8 mouse cellular contexts compared by ENCODE assay signal in the genomic region with DNA sequence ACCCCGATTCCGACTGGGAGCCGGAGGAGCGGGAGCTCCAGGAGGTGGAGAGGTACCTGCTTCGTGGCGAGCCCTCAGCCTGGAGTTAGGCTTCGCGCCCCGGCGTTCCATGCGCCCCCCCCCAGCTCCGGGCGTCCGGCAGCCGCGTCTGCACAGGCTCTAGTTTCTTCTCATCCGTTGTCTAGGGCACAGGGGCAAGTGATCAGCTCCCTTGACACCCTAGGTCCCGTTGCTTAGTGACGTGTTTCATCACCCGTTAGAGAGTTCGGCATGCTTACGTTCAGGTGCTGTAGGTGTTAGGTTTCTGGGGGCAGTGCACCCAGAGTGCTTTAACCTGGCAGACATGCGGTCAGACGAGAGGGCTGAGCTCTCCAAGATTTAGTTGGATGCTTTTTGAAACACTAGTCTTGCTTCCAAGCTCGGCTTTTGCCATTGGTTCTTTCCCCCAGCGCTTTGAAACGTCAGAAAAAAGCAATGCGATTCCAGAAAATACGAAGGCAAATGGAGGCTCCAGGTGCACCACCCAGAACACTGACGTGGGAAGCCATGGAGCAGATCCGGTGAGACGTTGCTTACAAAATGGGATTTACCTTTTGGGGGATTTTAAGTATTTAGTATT. TPM values are rescaled to one million over a fixed set of nuclear protein-coding genes. Genes with fewer than 3 reads are reported as not detected.
DNase-seq lines count a peak whose midpoint lies in the region; ATAC-seq and TF ChIP-seq lines count a peak whose summit lies in the region.

No protein-coding gene starts in this region.

- TF ChIP-seq EP300 in CH12.LX (IDR thresholded peaks at IDR 0.05; ENCODE audit: low read length), result no peak

- peak overlapping the region; percentile 94 for H3K4me2 ChIP-seq in heart, embryonic 13.5 days
- peak overlapping the region; percentile 78; the same call in 1 of the 2 replicates for H3K4me2 ChIP-seq in CH12.LX (ENCODE audit: insufficient read depth, low read depth, poor library complexity, severe bottlenecking)
- peak overlapping the region; percentile 98 for H3K4me2 ChIP-seq in intestine, embryonic 14.5 days (ENCODE audit: low read length)

- WGBS in heart, embryonic 13.5 days, result under 1% methylated on average over 32 of the region's 32 CpGs
- under 1% methylated on average over 32 of the region's 32 CpGs for WGBS in embryonic facial prominence, embryonic 10.5 days
- under 1% methylated on average over 32 of the region's 32 CpGs for WGBS in intestine, embryonic 14.5 days
- 2% methylated on average over 32 of the region's 32 CpGs for WGBS in midbrain, embryonic 10.5 days

- peaks cover 23% of the 10 kb centered on the region for H3K79me2 ChIP-seq in CH12.LX (replicated peaks; ENCODE audit: control insufficient read depth, extremely low read depth, insufficient read depth, poor library complexity, severe bottlenecking)

- H3K4me1 ChIP-seq in heart, embryonic 13.5 days, result peaks cover 18% of the 10 kb centered on the region
- H3K4me1 ChIP-seq in CH12.LX (ENCODE audit: control insufficient read depth in 1 of 2, insufficient read depth in 2 of 2), result peaks cover 3 to 23% of the 10 kb centered on the region in 2 experiments; a peak in 2 of 4 replicates
- peaks cover 17% of the 10 kb centered on the region for H3K4me1 ChIP-seq in embryonic facial prominence, embryonic 10.5 days
- H3K4me1 ChIP-seq in intestine, embryonic 14.5 days (replicated peaks; ENCODE audit: control insufficient read depth, insufficient read depth, low read length), result peaks cover 8% of the 10 kb centered on the region; the same call in 1 of the 2 replicates
- peaks cover 20% of the 10 kb centered on the region for H3K4me1 ChIP-seq in midbrain, embryonic 10.5 days

- dilution Hi-C loops in CH12.LX (cut with MboI; ENCODE audit: extremely low pct_ligation_motif_present, extremely low pct_unique_long_range_greater_than_20kb, low sequenced_read_pairs), result no loop called here

- no peak for TF ChIP-seq POLR2A in CH12.LX (IDR thresholded peaks at IDR 0.05; ENCODE audit: low read depth, low read length)

- no peaks in the 10 kb centered on the region for H3K9me3 ChIP-seq in heart, embryonic 13.5 days
- no peaks in the 10 kb centered on the region for H3K9me3 ChIP-seq in CH12.LX (replicated peaks; ENCODE audit: low read length)
- no peaks in the 10 kb centered on the region for H3K9me3 ChIP-seq in embryonic facial prominence, embryonic 10.5 days
- no peaks in the 10 kb centered on the region for H3K9me3 ChIP-seq in intestine, embryonic 14.5 days (ENCODE audit: control insufficient read depth, low read length)
- H3K9me3 ChIP-seq in midbrain, embryonic 10.5 days (replicated peaks), result no peaks in the 10 kb centered on the region

- peak overlapping the region; percentile 92 for H3K9ac ChIP-seq in heart, embryonic 13.5 days
- H3K9ac ChIP-seq in CH12.LX (ENCODE audit: insufficient read depth, low read depth), result peak overlapping the region; percentile 81
- H3K9ac ChIP-seq in intestine, embryonic 14.5 days (ENCODE audit: low read length), result peak overlapping the region; percentile 87

- peaks cover 38% of the 10 kb centered on the region for H3K27me3 ChIP-seq in heart, embryonic 13.5 days (replicated peaks)
- H3K27me3 ChIP-seq in CH12.LX (replicated peaks), result no peaks in the 10 kb centered on the region
- H3K27me3 ChIP-seq in embryonic facial prominence, embryonic 10.5 days (replicated peaks; ENCODE audit: low read depth, poor library complexity, severe bottlenecking), result peaks cover 28% of the 10 kb centered on the region
- no peaks in the 10 kb centered on the region; the same call in 1 of the 2 replicates for H3K27me3 ChIP-seq in intestine, embryonic 14.5 days (replicated peaks; ENCODE audit: control insufficient read depth, insufficient read depth, low read length)
- H3K27me3 ChIP-seq in midbrain, embryonic 10.5 days (ENCODE audit: low read depth, poor library complexity, severe bottlenecking), result peaks cover 33% of the 10 kb centered on the region

- intact Hi-C loops in heart, postnatal 36 days (cut with DNase I), result loop anchor here (10.0 kb wide), 1 partner anchor 327 kb away; a partner anchor contains a TSS

- peak overlapping the region; percentile 81 for H3K27ac ChIP-seq in heart, embryonic 13.5 days (replicated peaks)
- peak overlapping the region; percentile 49 for H3K27ac ChIP-seq in CH12.LX (ENCODE audit: insufficient read depth, low read depth)
- peak overlapping the region; percentile 89 for H3K27ac ChIP-seq in embryonic facial prominence, embryonic 10.5 days (replicated peaks)
- peak overlapping the region; percentile 79 for H3K27ac ChIP-seq in intestine, embryonic 14.5 days (ENCODE audit: low read depth)
- peak overlapping the region; percentile 87 for H3K27ac ChIP-seq in midbrain, embryonic 10.5 days (replicated peaks)

- in situ Hi-C loops in CH12.LX (cut with MboI; ENCODE audit: low pct_ligation_motif_present, low pct_unique_long_range_greater_than_20kb, low sequenced_read_pairs), result loop anchor here (25.0 kb wide), 1 partner anchor 249 kb away; a partner anchor contains a TSS

- no peak for DNase-seq in heart, postnatal 36 days
- DNase-seq in CH12.LX (ENCODE audit: extremely low read depth), result no peak
- DNase-seq in embryonic facial prominence, embryonic 10.5 days (ENCODE audit: low spot score), result peak; percentile 25
- DNase-seq in intestine, embryonic 14.5 days (ENCODE audit: low spot score), result no peak
- DNase-seq in midbrain, embryonic 10.5 days (ENCODE audit: low spot score), result no peak
- DNase-seq in urinary bladder, postnatal 4 days (ENCODE audit: low spot score in 2 of 2), result no peak
- no peak for DNase-seq in cerebellum, postnatal 4 days (ENCODE audit: low spot score in 2 of 2)

- H3K36me3 ChIP-seq in heart, embryonic 13.5 days, result peaks cover 34% of the 10 kb centered on the region
- H3K36me3 ChIP-seq in CH12.LX (replicated peaks in 1 of 2; ENCODE audit: control insufficient read depth in 1 of 2, insufficient read depth in 1 of 2, low read length in 1 of 2), result peaks cover 25 to 35% of the 10 kb centered on the region in 2 experiments
- H3K36me3 ChIP-seq in embryonic facial prominence, embryonic 10.5 days (replicated peaks), result peaks cover 35% of the 10 kb centered on the region
- peaks cover 27% of the 10 kb centered on the region for H3K36me3 ChIP-seq in intestine, embryonic 14.5 days (ENCODE audit: control insufficient read depth, insufficient read depth, low read length)
- H3K36me3 ChIP-seq in midbrain, embryonic 10.5 days, result peaks cover 35% of the 10 kb centered on the region

- no peak for TF ChIP-seq RAD21 in CH12.LX (IDR thresholded peaks at IDR 0.05; ENCODE audit: low read depth, low read length)

- no peak for TF ChIP-seq CTCF in CH12.LX (conservative IDR thresholded peaks at IDR 0.05 in 1 of 2, IDR thresholded peaks at IDR 0.05 in 1 of 2; ENCODE audit: low read depth in 2 of 2, low read length in 2 of 2)

- H3K4me3 ChIP-seq in heart, embryonic 13.5 days, result peak overlapping the region; percentile 94
- peak overlapping the region; percentile 80 to 99 (median 83) for H3K4me3 ChIP-seq in CH12.LX (replicated peaks in 1 of 3; ENCODE audit: low read depth in 2 of 3, low read length in 2 of 3, poor library complexity in 1 of 3)
- peak overlapping the region; percentile 75 for H3K4me3 ChIP-seq in embryonic facial prominence, embryonic 10.5 days
- H3K4me3 ChIP-seq in intestine, embryonic 14.5 days (ENCODE audit: low read depth, low read length), result peak overlapping the region; percentile 97
- peak overlapping the region; percentile 90 for H3K4me3 ChIP-seq in midbrain, embryonic 10.5 days

- 0 out of 2 replicates have a peak, but pooled peaks have one; percentile 37 for ATAC-seq in heart, embryonic 13.5 days (ENCODE audit: extremely low read depth, insufficient number of reproducible peaks, low FRiP score, low TSS enrichment)
- ATAC-seq in intestine, embryonic 14.5 days (replicated peaks; ENCODE audit: low FRiP score, low TSS enrichment, low read depth), result peak; percentile 74

RNA-seq across cellular contexts. Expression of a gene that starts 0.5 kb away (rescaled TPM):
- polyA plus RNA-seq in heart, embryonic 13.5 days (2015; fragmentation: Nextera tagmentation; extraction: Ambion mirVana), result 37.0 and 37.9 TPM in 2 replicates
- 10 to 100 TPM; 26.7 to 29.0 TPM for total RNA-seq in heart, postnatal 36 days (2021)
- total RNA-seq in CH12.LX (2012; rRNA removed) (32.1 and 33.3 TPM in 2 replicates), CH12.LX (2014; rRNA removed) (43.2 and 45.6 TPM in 2 replicates)
- polyA plus RNA-seq in CH12.LX (2012; ENCODE audit: insufficient read length, low read depth), result 28.3 and 30.9 TPM in 2 replicates
- polyA plus RNA-seq in embryonic facial prominence, embryonic 10.5 days (2016; fragmentation: Nextera tagmentation; extraction: Ambion mirVana), result 42.7 and 43.2 TPM in 2 replicates
- polyA plus RNA-seq in intestine, embryonic 14.5 days (2014; fragmentation: Nextera tagmentation; extraction: Ambion mirVana), result 51.1 and 51.4 TPM in 2 replicates
- polyA plus RNA-seq in midbrain, embryonic 10.5 days (2016; fragmentation: Nextera tagmentation; extraction: Ambion mirVana), result 44.8 and 48.9 TPM in 2 replicates

RNA-seq across cellular contexts. Expression of a gene that starts 8.0 kb away (rescaled TPM):
- polyA plus RNA-seq in heart, embryonic 13.5 days (2015; fragmentation: Nextera tagmentation; extraction: Ambion mirVana), result 9.6 and 11.1 TPM in 2 replicates
- total RNA-seq in heart, postnatal 36 days (2021), result 1 to 10 TPM; 6.2 to 7.2 TPM
- total RNA-seq in CH12.LX (2012; rRNA removed) (20.6 and 23.2 TPM in 2 replicates), CH12.LX (2014; rRNA removed) (15.5 and 15.8 TPM in 2 replicates)
- 16.6 and 20.4 TPM in 2 replicates for polyA plus RNA-seq in CH12.LX (2012; ENCODE audit: insufficient read length, low read depth)
- 17.3 and 18.0 TPM in 2 replicates for polyA plus RNA-seq in embryonic facial prominence, embryonic 10.5 days (2016; fragmentation: Nextera tagmentation; extraction: Ambion mirVana)
- polyA plus RNA-seq in intestine, embryonic 14.5 days (2014; fragmentation: Nextera tagmentation; extraction: Ambion mirVana), result 11.4 and 16.6 TPM in 2 replicates
- polyA plus RNA-seq in midbrain, embryonic 10.5 days (2016; fragmentation: Nextera tagmentation; extraction: Ambion mirVana), result 16.6 and 19.9 TPM in 2 replicates

RNA-seq across cellular contexts. Expression of a gene that starts 15.3 kb away (rescaled TPM):
- polyA plus RNA-seq in heart, embryonic 13.5 days (2015; fragmentation: Nextera tagmentation; extraction: Ambion mirVana), result 0.62 and 0.82 TPM in 2 replicates
- under 1 TPM; 0.14 to 0.53 TPM for total RNA-seq in heart, postnatal 36 days (2021)
- total RNA-seq in CH12.LX (2012; rRNA removed), result 0.59 TPM in 2 replicates
- total RNA-seq in CH12.LX (2014; rRNA removed), result not detected in 2 replicates
- 0.55 TPM in 1 of 2 replicates, not detected in the other for polyA plus RNA-seq in CH12.LX (2012; ENCODE audit: insufficient read length, low read depth)
- polyA plus RNA-seq in embryonic facial prominence, embryonic 10.5 days (2016; fragmentation: Nextera tagmentation; extraction: Ambion mirVana), result 0.57 and 0.89 TPM in 2 replicates
- 0.56 and 0.66 TPM in 2 replicates for polyA plus RNA-seq in intestine, embryonic 14.5 days (2014; fragmentation: Nextera tagmentation; extraction: Ambion mirVana)
- 0.68 and 0.94 TPM in 2 replicates for polyA plus RNA-seq in midbrain, embryonic 10.5 days (2016; fragmentation: Nextera tagmentation; extraction: Ambion mirVana)

RNA-seq across cellular contexts. Expression of a gene that starts 28.8 kb away (rescaled TPM):
- polyA plus RNA-seq in heart, embryonic 13.5 days (2015; fragmentation: Nextera tagmentation; extraction: Ambion mirVana), result 3.3 and 3.7 TPM in 2 replicates
- total RNA-seq in heart, postnatal 36 days (2021), result 1 to 10 TPM; 1.5 to 1.8 TPM
- 3.6 and 4.2 TPM in 2 replicates for total RNA-seq in CH12.LX (2012; rRNA removed)
- 1.9 and 2.0 TPM in 2 replicates for total RNA-seq in CH12.LX (2014; rRNA removed)
- 2.9 and 3.0 TPM in 2 replicates for polyA plus RNA-seq in CH12.LX (2012; ENCODE audit: insufficient read length, low read depth)
- polyA plus RNA-seq in embryonic facial prominence, embryonic 10.5 days (2016; fragmentation: Nextera tagmentation; extraction: Ambion mirVana), result 6.6 and 6.7 TPM in 2 replicates
- 4.4 and 4.5 TPM in 2 replicates for polyA plus RNA-seq in intestine, embryonic 14.5 days (2014; fragmentation: Nextera tagmentation; extraction: Ambion mirVana)
- 5.6 and 6.3 TPM in 2 replicates for polyA plus RNA-seq in midbrain, embryonic 10.5 days (2016; fragmentation: Nextera tagmentation; extraction: Ambion mirVana)

RNA-seq across cellular contexts. Expression of a gene that starts 28.9 kb away (rescaled TPM):
- 54.2 and 57.9 TPM in 2 replicates for polyA plus RNA-seq in heart, embryonic 13.5 days (2015; fragmentation: Nextera tagmentation; extraction: Ambion mirVana)
- total RNA-seq in heart, postnatal 36 days (2021), result 10 to 100 TPM; 15.6 to 16.3 TPM
- total RNA-seq in CH12.LX (2012; rRNA removed), result 69.6 and 73.1 TPM in 2 replicates
- total RNA-seq in CH12.LX (2014; rRNA removed), result 29.1 and 29.5 TPM in 2 replicates
- polyA plus RNA-seq in CH12.LX (2012; ENCODE audit: insufficient read length, low read depth), result 48.1 and 51.8 TPM in 2 replicates
- 67.4 and 70.8 TPM in 2 replicates for polyA plus RNA-seq in embryonic facial prominence, embryonic 10.5 days (2016; fragmentation: Nextera tagmentation; extraction: Ambion mirVana)
- polyA plus RNA-seq in intestine, embryonic 14.5 days (2014; fragmentation: Nextera tagmentation; extraction: Ambion mirVana), result 129 and 156 TPM in 2 replicates
- polyA plus RNA-seq in midbrain, embryonic 10.5 days (2016; fragmentation: Nextera tagmentation; extraction: Ambion mirVana), result 63.3 and 77.6 TPM in 2 replicates
